Mouse (Mus musculus): ENCODE data around the gene Myom3.
"Not testable (repeated sequence)": the region's sequence is repeated elsewhere in the genome, so short reads cannot be mapped to it uniquely, and the experiment has no call there.

The Myom3 gene

DNA sequence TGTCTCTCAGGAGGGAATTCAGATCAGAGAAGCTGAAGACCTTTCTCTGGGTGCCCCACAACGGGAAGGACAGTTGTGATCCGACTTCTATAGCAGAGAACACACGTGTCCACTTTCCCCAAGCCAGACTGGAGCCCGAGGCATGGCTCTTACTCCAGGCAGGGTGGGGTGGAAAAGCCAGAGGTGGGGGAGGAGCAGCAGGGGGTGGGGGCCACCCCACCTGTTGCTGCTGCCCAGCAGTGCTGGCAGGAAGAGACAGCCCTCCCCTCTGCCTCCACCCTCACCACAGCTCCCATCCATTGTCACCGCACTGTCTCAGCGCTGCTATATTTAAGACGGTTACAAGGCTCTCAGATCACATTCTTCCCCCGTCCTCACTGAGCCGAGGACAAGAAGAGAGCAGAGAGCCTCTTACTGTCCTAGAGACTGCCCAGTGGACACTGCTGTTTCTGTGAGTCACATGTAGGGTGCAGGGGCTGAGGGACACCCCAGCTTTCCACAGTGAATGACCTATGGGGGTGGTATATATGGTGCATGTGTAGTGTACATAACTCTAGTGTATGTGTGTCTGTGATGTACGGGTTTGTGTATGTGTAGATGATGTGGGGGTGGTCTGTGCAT is at the start of gene Myom3:
Myom3 (plus strand) TSS at position 360 of the 621 bp plus-strand sequence.
- DNase-seq (ENCODE audit: low spot score in 2 of 2) = no peak

- DNase-seq (ENCODE audit: low spot score in 2 of 2) = no peak
Measured at GRCm38 (mm10) chr4:135710392-135710791, 49.1 kb upstream of the Myom3 start.

DNA sequence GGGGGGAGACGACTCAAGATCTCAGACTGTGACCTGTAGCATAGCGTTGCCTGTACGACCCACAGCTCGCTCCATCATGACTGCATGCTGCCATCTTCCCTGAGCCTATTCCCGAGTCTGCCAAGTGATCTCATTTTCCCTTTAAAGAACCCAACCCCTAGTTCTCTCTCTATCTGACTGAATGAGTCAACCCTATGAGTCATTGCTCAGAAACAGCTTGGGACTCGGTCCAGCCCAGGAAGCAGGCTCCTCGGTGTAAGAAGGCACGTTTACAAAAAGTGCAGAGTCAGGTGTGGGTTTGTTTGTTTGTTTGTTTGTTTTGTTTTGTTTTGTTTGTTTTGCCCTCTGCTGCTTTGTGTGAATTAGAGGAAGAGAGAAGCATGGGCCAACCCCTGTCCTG is 44.7 kb upstream of the Myom3 start:
- no peak for DNase-seq (ENCODE audit: low spot score in 2 of 2)

- not testable (repeated sequence) for DNase-seq (ENCODE audit: low spot score in 2 of 2)
Measured at GRCm38 (mm10) chr4:135716438-135716837, 43.1 kb upstream of the Myom3 start.

- DNase-seq (ENCODE audit: low spot score in 2 of 2) = no peak
Measured at GRCm38 (mm10) chr4:135722540-135723290, 36.8 kb upstream of the Myom3 start.

- DNase-seq (ENCODE audit: low spot score in 2 of 2) = no peak
Measured at GRCm38 (mm10) chr4:135726416-135726815, 33.1 kb upstream of the Myom3 start.

- no peak for DNase-seq (ENCODE audit: low spot score in 2 of 2)
Measured at GRCm38 (mm10) chr4:135727817-135728216, 31.7 kb upstream of the Myom3 start, which contains the start of gene Il22ra1. Gene Il22ra1, plus strand, starts transcription at chr4:135728172.

GRCm38 (mm10) chr4:135730204-135730603 is 29.3 kb upstream of the Myom3 start:
- DNase-seq (ENCODE audit: low spot score in 2 of 2) = no peak

GRCm38 (mm10) chr4:135730951-135731350 is 28.6 kb upstream of the Myom3 start:
- DNase-seq (ENCODE audit: low spot score in 2 of 2) = no peak

GRCm38 (mm10) chr4:135733901-135734300 is 25.6 kb upstream of the Myom3 start:
- no peak for DNase-seq (ENCODE audit: low spot score in 2 of 2)

DNA sequence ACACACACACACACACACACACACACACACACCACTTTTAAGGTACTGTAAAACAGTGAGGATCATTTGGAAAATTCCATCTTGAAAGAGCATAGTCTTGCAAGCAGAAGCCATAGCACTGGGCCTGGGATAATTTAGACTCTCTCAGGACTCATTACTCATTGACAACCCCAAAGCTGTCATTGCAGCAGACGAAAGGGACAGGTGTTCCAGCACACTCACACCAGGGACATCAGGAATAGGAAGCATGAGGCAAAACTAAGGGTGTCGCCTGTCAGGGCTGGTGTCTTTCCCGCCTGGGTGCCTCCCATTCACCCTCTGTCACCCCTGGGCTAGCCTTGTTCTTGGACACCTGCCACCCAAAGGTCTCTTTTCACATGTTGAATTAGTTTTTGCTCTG is 22.6 kb upstream of the Myom3 start:
- DNase-seq (ENCODE audit: low spot score in 2 of 2) = no peak

DNA sequence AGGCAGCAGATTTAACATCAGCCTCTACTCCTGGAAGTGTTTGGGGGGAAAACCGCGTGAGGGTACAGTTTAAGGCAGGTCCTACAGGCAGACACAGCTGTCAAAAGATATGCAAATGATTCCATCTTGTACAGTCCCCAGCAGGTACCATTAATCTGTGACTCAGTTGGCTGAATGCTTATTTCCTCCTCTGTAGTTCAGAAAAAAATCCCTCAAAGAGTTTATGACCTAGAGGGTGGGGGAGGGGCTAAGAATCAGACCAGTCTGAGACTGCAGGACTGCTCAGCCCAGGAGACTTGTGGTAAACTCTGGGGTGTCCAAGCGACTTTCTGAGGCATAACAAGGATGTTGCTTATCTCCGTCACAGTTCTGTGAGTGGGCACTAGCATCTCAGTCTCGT is 21.3 kb upstream of the Myom3 start:
- DNase-seq (ENCODE audit: low spot score in 2 of 2) = no peak

DNA sequence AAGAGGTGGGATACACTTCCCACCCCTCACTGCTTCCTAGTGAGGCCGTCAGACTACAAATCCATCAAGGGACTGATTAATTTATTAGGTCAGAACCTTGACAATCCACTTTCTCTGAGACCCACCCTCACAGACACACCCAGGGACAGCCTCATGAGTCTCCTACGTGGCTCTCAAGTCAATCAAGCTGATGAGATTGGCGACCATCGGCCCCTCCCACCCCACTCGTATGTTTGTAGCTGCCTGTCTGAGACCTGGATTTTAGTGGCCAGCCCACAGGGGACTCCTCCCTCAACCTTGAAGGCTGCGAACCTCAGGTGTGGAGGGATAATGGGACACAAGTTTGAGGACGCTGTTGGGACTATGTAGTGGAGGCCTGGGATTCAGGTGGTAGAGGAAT is 20.4 kb upstream of the Myom3 start:
- DNase-seq (ENCODE audit: low spot score in 2 of 2) = no peak

- no peak for DNase-seq (ENCODE audit: low spot score in 2 of 2)
Measured at GRCm38 (mm10) chr4:135739672-135740071, 19.8 kb upstream of the Myom3 start.

DNA sequence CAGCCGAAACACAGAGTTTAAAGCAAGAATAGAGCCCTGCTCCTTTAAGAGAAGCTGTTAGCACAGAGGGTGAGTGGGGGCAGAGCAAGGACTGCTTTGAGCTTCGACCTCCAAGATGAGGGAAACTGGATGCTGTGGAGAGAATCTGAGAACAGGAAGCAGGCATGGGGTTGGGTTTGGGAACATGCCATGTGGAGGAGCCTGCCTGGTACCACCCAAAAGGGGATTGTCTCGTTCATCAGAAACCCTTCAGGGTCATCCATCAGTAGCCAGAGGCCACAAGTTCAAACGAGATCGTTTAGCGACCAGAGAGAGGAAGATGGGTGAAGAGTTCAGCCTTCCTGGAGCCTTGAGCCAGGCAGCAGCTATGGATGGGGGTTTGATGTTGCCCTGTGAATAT is 16.0 kb upstream of the Myom3 start:
- no peak for DNase-seq (ENCODE audit: low spot score in 2 of 2)

GRCm38 (mm10) chr4:135744726-135745448 is 14.6 kb upstream of the Myom3 start:
- no peak for DNase-seq (ENCODE audit: low spot score in 2 of 2)

GRCm38 (mm10) chr4:135745613-135746012 is 13.9 kb upstream of the Myom3 start:
- DNase-seq (ENCODE audit: low spot score in 2 of 2) = no peak

- no peak for DNase-seq (ENCODE audit: low spot score in 2 of 2)
Measured at GRCm38 (mm10) chr4:135750896-135751295, 8.6 kb upstream of the Myom3 start.

DNA sequence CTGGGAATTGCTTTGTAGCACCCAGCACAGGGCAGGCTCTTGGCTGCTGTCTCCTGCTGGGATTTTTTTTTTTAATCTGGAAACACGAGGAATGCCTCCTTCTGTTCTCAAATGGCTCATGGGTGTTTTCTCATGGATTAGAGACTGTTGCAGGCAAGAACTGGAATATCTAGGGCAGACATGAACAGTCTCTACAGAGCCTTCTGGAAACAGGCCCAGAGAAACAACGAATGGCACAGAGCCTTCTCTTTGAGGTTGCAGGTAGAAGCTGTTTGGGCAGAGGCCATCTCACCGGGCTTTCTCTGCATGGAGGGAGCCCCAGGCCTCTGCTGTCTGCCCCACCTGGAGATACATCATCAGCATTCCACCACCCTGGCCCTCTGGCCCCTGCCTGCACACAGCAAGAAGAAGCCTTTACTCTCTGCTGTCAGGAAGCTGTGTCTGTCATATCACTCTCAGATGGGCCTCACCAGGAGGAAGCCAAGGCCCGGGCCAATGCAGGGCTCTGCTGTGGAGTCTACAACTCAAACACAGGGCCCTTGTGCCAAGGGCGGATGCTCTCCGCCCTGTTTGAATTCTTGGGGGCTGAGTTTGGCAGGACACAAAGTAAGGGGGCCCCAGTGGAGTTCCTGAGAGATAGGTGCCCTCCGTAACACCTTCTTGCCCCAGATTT is 7.3 kb upstream of the Myom3 start:
- DNase-seq (ENCODE audit: low spot score in 2 of 2) = no peak

- DNase-seq (ENCODE audit: low spot score in 2 of 2) = no peak
Measured at GRCm38 (mm10) chr4:135752779-135753164, 6.7 kb upstream of the Myom3 start.

- DNase-seq (ENCODE audit: low spot score in 2 of 2) = no peak
Measured at GRCm38 (mm10) chr4:135758331-135758730, 1.2 kb upstream of the Myom3 start.

GRCm38 (mm10) chr4:135758825-135759224 is 690 bp upstream of the Myom3 start:
- DNase-seq (ENCODE audit: low spot score in 2 of 2) = no peak

All from frontal cortex, postnatal 10 days (tissue).